Mouse (Mus musculus) adrenal gland, postnatal 36 days (tissue): Measurements from ENCODE around the gene Zfp110. TPM values are rescaled to one million over a fixed set of nuclear protein-coding genes. Genes with fewer than 3 reads are reported as not detected.

Source experiments
- DNase-seq, 2 experiments: peaks; one replicate each; pipeline ENCODE4 v3.0.0; 2021; ENCODE audit warnings: mixed read lengths in 1 of 2
- total RNA-seq, 2 experiments: library from RNA; stranded (reverse); gene quantifications; 2 replicates each; pipeline ENCODE4 v1.2.3; 2021

Zfp110 gene
- total RNA-seq, 2 experiments from 2014 or later = 22.2 to 24.0 TPM

- DNase-seq = peak; percentile 92 to 93
Measured at GRCm38 (mm10) chr7:12897655-12898410, 63.3 kb downstream of the Zfp110 start, which contains the start of gene Zscan22. Gene Zscan22 (plus strand): TSS chr7:12897815.

Other genes starting within 250 kb of the Zfp110 start
- under 1 TPM; 0.03 to 0.07 TPM for gene Vmn2r53, start 226.0 kb upstream of the Zfp110 start, total RNA-seq
- not detected for gene Vmn2r54, start 194.4 kb upstream of the Zfp110 start, total RNA-seq
- not detected for gene Vmn2r55, start 149.8 kb upstream of the Zfp110 start, total RNA-seq
- gene Vmn2r56, start 99.8 kb upstream of the Zfp110 start, total RNA-seq = not detected
- gene Zscan18, start 31.1 kb upstream of the Zfp110 start, total RNA-seq = 1 to 10 TPM; 2.3 to 4.3 TPM
- gene Zfp329, start 15.9 kb upstream of the Zfp110 start, total RNA-seq = 10 to 100 TPM; 10.5 to 11.0 TPM
- gene Zfp128, start 46.4 kb downstream of the Zfp110 start, total RNA-seq = 1 to 10 TPM; 3.2 to 3.4 TPM
- gene Zscan22, start 63.1 kb downstream of the Zfp110 start, total RNA-seq = 10 to 100 TPM; 10.7 to 13.6 TPM
- 100 to 1,000 TPM; 919 to 976 TPM for gene Rps5, start 87.5 kb downstream of the Zfp110 start, total RNA-seq
- under 1 TPM; 0.20 to 0.63 TPM for gene Rnf225, start 92.7 kb downstream of the Zfp110 start, total RNA-seq
- 1 to 10 TPM; 9.3 to 9.5 TPM for gene Zfp324, start 131.1 kb downstream of the Zfp110 start, total RNA-seq
- 1 to 10 TPM; 5.9 to 7.6 TPM for gene Zfp446, start 143.1 kb downstream of the Zfp110 start, total RNA-seq
- under 1 TPM in 1 of 2 experiments, not detected in 1; 0.20 TPM for gene Slc27a5, start 163.4 kb downstream of the Zfp110 start, total RNA-seq
- 100 to 1,000 TPM; 221 to 229 TPM for gene Trim28, start 164.4 kb downstream of the Zfp110 start, total RNA-seq
- gene Zbtb45, start 175.3 kb downstream of the Zfp110 start, total RNA-seq = 10 to 100 TPM; 11.7 to 13.6 TPM
- gene Chmp2a, start 200.0 kb downstream of the Zfp110 start, total RNA-seq = 100 to 1,000 TPM; 178 to 225 TPM
- 100 to 1,000 TPM; 173 to 178 TPM for gene Ube2m, start 203.5 kb downstream of the Zfp110 start, total RNA-seq
- gene Mzf1, start 220.0 kb downstream of the Zfp110 start, total RNA-seq = 1 to 10 TPM; 1.8 to 2.9 TPM